Mouse (Mus musculus): Measurements from ENCODE around the gene Bzw2.

DNA sequence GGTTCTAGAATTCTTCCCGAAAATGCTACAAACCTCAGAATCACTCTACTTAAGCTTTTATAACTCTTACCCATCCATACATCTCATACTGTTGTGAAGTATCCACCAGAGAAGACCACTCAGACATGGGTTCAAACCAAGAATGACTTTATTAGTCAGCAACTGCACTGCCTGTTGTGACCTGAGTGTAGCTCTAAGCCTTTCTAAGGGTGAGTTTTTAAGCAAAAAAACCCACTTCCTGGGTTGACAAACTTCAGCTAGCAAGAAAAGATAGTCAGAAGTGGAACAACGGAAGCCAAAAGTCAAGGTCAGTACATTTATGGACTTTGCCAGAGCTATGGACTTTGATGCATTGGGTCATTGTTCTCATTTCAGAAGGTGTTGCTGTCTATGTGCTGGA lies 90.3 kb downstream of the Bzw2 start:
- no peak for TF ChIP-seq CTCF (conservative IDR thresholded peaks at IDR 0.05; ENCODE audit: low read length)
- TF ChIP-seq NANOG (IDR thresholded peaks at IDR 0.05; ENCODE audit: borderline replicate concordance, low read length): no peak

Measured in E14TG2a.4 (cell line).